Mouse (Mus musculus): Measurements from ENCODE around the gene Hk1.

DNA sequence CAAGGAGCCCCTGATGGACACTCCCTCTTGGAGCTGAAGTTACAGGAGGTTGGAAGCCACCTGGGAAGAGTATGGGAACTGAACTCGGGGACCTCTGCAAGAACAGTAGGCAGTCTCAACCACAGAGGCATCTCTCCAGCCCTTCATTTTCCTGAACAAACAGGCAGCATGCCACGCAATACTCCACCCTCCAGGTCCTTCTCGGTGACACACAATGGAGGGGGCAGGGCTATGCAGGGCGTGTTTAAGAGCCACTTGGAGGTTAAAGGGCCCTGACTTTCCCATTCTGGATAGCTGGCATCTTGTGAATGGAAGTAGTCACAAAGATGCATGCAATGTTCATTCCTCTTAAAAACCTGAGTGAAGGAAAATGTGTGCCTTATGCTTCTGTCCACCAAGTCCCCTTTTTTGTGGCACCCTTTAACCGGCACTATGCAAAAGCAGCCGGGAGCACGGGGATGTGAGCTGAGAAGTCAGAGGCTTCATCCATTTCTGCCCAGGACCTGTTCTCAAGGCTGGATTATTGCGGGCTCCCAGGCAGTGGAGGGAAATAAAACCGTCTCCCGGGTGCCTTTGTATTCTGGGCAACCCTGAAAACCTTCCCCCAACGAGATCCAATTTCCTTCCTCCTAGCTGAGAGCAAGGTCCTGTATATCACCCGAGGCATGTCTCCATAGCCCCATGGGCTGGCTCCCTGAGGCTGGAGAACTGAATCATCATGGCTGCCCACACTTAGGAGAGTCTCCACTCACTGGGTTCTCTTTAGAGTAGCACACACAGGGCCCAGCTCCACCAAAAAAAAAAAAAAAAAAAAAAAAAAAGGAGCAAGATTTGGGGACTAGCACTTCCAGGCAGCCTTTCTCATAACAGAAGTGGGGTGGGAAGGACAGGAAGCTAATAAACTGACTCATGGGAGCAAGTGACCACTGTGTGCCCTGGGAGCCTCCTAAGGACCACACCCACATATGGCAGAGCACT lies 42.8 kb downstream of the Hk1 start:
- TF ChIP-seq POLR2A (IDR thresholded peaks at IDR 0.05; ENCODE audit: insufficient read depth, low read length) (no peak), CTCF (IDR thresholded peaks at IDR 0.05; ENCODE audit: low read depth, low read length) (no peak), EP300 (IDR thresholded peaks at IDR 0.05; ENCODE audit: insufficient read depth, low read depth, low read length) (peak; percentile 58; the same call in 1 of the 2 replicates)

All from ES-Bruce4 (cell line).